Mouse (Mus musculus) mesoderm, embryonic 11.5 days (tissue): ENCODE data around the gene Ifngr1.
"Not testable (repeated sequence)": the region's sequence is repeated elsewhere in the genome, so short reads cannot be mapped to it uniquely, and the experiment has no call there.

Source experiments
- DNase-seq: peaks from one replicate; pipeline ENCODE4 v3.0.0-alpha.2; 2012; ENCODE audit warnings: low read depth, low spot score

The Ifngr1 gene

GRCm38 (mm10) chr10:19587281-19587680 is 4.5 kb upstream of the Ifngr1 start:
- no peak for DNase-seq

- no peak for DNase-seq
Observed at GRCm38 (mm10) chr10:19589626-19590025, 2.1 kb upstream of the Ifngr1 start.

GRCm38 (mm10) chr10:19591286-19591640 is 486 bp upstream of the Ifngr1 start:
- DNase-seq: no peak

DNA sequence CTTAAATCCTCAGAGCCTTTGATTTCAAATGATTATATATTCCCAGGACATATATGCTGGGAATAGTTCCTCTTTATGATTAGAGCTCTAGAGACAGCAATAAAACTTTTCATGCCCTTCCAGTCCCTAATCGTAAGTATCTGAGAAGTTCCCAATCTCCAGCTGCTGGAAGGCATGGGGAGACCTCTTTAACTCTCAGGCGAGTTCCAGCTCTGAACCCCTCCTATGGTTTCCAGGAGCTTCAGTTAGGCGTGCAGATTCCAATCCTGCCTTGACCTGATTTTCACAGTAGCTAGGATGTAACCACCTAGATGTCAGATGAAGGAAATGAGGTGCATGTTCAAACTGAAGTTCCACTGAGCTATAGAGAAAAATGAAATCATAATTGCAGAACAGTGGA is 807 bp downstream of the Ifngr1 start:
- DNase-seq: no peak

- DNase-seq: no peak
Observed at GRCm38 (mm10) chr10:19593296-19593695, 1.5 kb downstream of the Ifngr1 start.

DNA sequence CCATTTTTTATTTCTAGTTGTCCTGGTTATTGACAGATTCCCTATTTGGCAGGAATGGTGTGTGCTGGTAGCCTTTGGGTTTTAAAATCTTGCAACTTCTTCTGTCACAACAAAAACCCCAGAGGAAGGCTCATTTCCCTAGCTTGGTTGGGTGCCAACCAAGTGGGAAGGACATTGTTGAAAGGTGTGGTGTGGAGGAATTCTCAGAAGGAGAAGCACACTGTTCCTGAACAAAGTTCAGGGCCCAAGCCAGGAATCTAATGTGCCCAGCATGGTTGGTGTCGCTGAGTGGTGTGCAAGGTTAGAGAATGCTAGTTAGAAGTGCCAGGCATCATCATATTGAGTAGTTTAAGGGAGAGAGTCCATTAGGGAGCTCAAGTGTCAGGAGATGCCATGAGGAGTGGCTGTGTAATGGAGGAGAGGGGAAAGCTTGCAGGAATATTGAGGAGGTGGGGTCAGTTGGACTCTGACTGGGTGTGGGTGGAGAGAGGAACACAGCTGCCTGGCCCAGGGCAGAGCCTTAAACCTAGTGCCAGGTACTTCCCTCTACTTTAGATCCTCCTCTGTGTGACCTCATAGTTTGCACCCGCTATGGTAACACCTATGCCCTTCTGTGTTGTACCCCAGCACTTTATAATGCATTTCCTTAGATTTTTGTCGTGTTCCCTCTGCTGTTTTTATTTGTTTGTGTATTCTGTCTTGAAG is 2.6 kb downstream of the Ifngr1 start:
- no peak for DNase-seq

DNA sequence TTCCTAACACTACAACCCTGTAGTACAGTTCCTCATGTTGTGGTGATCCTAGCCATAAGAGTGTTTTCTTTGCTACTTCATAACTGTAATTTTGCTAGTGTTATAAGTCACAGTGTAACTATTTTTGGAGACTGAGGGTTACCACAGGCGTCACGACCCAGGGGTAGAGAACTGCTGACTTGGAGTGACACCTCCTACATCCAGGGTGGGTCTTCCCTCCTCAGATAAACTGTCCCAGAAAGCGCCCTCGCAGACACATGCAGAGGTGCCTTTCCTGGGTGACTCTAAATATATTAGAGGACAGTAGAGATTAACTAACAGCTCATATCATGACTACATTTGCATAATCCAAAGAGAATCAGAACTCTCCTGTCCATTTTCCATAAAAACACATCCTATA is 5.1 kb downstream of the Ifngr1 start:
- DNase-seq: no peak

- no peak for DNase-seq
Observed at GRCm38 (mm10) chr10:19598091-19598490, 6.3 kb downstream of the Ifngr1 start.

DNA sequence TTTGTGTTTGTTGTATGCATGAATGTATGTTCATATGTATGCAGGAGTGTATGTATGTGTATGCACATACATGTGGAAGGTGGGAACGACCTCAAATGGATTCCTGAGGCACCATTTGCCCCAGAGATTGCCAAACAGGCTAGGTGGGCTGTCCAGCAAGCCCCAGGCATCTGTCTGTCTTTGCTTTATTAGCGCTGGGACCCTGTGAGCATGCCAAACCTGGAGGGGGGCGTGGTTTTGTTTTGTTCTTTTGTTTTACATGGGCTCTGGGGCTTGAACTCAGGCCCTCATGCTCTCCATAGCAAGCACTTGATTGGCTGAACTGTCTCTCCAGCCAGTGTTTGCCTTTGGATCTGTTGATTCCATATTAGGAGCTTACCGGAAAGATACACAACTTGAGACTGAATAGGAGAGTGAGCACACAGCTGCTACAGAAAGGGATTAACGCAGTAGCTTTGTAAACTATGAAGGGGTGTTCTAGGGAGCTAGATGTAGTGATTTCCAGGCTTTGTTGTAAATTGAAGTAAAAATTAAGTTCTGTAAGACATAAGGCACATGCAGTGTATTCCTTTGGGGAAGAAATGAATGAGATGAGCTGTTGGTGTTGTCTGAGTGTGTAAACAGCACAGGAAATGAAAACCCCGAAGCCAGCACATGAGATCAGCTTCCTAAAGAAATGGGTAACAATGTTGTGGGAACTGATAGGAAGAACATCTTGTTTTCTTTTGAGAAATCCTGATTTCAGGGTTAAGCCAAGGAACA is 7.8 kb downstream of the Ifngr1 start:
- no peak for DNase-seq

- no peak for DNase-seq
Observed at GRCm38 (mm10) chr10:19600093-19600420, 8.3 kb downstream of the Ifngr1 start.

GRCm38 (mm10) chr10:19601502-19601901 is 9.8 kb downstream of the Ifngr1 start:
- not testable (repeated sequence) for DNase-seq

DNA sequence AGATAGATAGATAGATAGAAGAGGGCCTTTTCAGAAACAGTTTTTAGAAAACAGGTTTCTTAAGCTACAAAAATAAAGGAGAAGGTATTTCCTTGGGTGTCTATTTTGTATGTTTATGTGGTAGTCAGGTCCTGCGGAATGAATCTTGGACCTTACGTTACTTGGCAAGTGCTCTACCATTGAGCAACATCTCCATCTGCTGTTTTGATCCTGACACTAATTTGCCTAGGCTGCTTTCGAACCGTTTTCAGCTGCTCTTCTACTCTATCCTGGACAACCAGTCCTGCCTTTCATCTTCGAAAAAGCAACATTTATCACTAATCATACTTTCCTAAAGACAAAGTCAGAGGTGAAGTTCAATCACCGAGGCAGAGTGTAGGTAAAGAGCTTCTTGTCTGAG is 11.5 kb downstream of the Ifngr1 start:
- DNase-seq: no peak

- DNase-seq: no peak
Observed at GRCm38 (mm10) chr10:19609125-19609524, 17.4 kb downstream of the Ifngr1 start.

DNA sequence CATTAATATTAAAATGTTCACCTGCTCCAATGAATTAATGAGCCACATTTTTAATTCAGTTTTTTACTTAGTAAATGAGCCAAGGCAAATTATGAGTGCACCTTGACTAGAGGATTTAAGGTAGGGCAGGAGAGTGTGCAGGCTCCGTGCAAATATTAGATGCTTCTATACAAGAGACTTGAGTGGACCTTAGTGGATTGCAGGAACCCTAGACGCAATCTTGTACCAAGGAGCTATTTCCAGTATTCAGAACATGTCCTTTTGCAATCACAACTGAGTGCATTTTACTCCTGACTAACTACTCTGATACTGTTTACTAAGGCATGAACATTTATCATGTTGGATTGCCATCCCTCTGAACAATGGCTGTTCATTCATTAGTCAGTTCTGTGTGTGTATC is 19.9 kb downstream of the Ifngr1 start:
- no peak for DNase-seq

GRCm38 (mm10) chr10:19613111-19613753 is 21.5 kb downstream of the Ifngr1 start:
- DNase-seq: no peak

DNA sequence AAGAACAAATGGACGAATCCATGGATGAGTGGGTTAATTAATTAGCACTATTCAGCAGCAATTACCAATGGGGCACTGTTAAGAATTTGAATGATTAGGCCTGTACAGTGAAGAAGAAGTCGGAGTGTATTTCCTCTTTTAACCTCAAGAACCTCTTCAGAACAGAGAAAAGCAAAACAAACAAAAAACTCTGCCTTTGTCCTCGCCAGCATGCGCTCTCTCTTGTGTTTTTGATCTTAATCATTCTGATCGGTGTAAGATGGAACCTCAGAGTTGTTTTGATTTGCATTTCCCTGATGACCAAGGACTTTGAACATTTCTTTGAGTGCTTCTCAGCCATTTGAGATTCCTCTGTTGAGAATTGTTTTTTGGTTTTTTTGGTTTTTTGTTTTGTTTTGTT is 28.0 kb downstream of the Ifngr1 start:
- no peak for DNase-seq

DNA sequence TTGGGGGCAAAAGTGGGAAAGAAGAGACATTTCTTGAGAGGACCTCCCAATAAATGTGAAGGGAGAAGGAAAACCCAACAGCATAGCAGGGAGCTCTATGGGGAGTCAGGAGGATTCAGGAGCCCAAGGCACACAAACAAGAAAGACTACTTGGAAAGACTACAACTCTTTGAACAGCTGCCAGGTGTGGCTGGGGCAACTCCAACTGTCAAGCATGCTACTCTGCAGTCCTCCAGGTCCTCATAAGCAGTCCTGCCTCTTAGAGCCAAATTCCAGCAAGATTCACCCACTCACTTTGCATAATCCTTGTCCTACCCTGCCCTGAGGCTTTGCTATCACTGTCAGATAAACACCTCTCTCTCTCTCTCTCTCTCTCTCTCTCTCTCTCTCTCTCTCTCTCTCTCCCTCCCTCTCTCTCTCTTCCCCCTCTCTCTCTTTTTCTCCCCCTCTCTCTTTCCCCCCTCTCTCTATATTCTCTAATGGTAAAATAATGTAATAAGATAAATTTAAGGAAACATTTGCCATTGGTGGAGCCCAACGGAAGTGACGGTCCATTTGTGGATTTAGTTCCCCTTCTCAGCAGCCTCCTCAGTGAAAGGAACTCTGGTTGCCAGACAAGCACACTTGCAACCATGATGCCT is 29.8 kb downstream of the Ifngr1 start, which contains the start of gene Il22ra2:
Il22ra2 (plus strand) TSS at position 591 of the 641 bp plus-strand sequence.
- no peak for DNase-seq

- DNase-seq: no peak
Observed at GRCm38 (mm10) chr10:19624617-19625016, 32.9 kb downstream of the Ifngr1 start.

DNA sequence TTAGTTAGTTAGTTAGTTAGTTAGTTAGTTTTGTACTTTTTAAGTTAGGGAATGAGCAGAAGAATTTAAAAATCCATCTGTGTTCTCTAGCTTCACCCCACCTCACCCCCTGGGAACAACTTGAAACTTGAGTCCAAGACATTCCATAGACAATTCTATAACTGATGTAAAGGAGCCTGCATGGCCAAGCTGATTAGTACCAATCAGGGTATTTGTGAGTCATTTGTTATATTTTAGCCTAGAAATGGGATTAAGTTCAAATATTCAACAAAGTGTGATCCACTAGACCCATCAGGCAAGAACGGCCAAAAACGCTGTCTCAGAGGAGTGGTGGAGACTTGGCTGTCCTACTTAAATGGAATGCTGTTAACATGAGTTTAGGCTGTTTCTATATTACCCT is 35.6 kb downstream of the Ifngr1 start:
- DNase-seq: no peak

DNA sequence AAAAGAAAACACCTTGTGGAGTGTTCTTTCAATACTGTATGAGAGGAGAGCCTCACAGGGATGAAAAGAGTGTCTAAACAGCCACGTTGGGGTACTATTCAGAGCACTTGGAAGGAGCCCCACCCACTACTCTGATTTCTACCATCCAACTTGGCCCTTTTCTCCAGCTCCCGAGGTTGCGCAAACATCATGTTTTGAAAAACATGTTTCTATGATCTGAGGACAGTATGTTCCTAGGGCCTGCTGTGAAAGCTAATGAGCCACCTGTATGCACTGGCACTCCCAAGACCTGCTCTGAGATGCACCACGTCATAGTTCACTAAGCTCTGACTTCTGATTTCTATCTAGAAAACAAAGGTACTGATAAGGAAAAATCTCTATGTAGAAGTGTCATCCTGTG is 36.0 kb downstream of the Ifngr1 start:
- no peak for DNase-seq

- DNase-seq: no peak
Observed at GRCm38 (mm10) chr10:19631616-19632195, 40.0 kb downstream of the Ifngr1 start.

DNA sequence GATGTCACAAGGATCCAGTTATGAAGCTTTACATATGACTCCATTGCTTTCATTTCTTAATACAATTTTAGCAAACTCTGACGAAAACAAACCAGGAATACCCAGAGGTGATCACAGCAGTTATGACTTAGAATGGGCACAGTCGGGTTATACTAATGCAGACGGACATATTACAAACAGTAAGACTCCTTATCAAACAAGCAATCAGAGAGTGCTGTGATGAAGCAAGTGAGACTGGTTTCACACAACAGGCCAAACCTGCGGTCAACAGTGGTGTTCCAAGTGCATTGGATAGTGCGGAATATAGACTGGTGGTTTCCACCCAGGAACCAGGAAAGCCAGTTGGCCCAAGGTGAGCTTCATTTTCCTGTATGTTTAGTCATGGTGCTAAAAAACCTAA is 47.1 kb downstream of the Ifngr1 start:
- no peak for DNase-seq
